ENCODE assay signal across 8 mouse cellular contexts in the genomic region with DNA sequence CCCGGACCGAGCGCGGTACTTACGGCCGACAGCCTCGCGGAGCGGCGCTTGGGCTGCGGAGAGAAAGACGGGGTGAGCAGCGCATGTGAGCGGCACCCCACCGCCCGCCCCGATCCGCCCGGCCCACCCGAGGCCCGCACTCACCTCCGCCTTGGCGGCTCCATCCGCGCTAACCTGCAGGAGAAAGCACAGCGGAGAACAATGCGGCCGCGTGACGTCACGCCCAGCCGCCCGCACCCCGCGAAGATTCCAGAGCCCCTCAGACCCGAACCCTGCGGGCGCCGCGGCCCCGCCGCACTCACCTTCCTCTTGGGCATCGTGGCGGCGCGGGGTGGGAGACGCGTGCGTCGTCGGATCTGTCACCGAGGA. TPM values are rescaled to one million over a fixed set of nuclear protein-coding genes. Genes with fewer than 3 reads are reported as not detected.
DNase-seq lines count a peak whose midpoint lies in the region; ATAC-seq and TF ChIP-seq lines count a peak whose summit lies in the region.

No protein-coding gene starts in this region.

- intact Hi-C loops in heart, postnatal 10 days (cut with DNase I), result loop anchor here (1.0 kb wide), 1 partner anchor 43 kb away; no protein-coding TSS in a partner anchor

- H3K27ac ChIP-seq in heart, embryonic 11.5 days (ENCODE audit: low read depth, low read length), result peak overlapping the region; percentile 97
- peak overlapping the region; percentile 91 for H3K27ac ChIP-seq in ES-E14 (ENCODE audit: insufficient read depth, low read depth, low read length, poor library complexity, severe bottlenecking)

- peaks cover 25% of the 10 kb centered on the region for H3K36me3 ChIP-seq in heart, embryonic 11.5 days (ENCODE audit: control insufficient read depth, insufficient read depth, low read length)
- H3K36me3 ChIP-seq in ES-E14 (ENCODE audit: control insufficient read depth, insufficient read depth, low read length, poor library complexity, severe bottlenecking), result peaks cover 34% of the 10 kb centered on the region

- under 1% methylated on average over 44 of the region's 52 CpGs for WGBS in heart, embryonic 11.5 days (ENCODE audit: insufficient replicate concordance)

- peak; percentile 56 for ATAC-seq in heart, embryonic 11.5 days (replicated peaks; ENCODE audit: insufficient number of reproducible peaks, low FRiP score, low TSS enrichment)
- ATAC-seq in hematopoietic stem cell, adult 5-6 weeks (replicated peaks in 1 of 2; ENCODE audit: insufficient read depth in 1 of 2, low FRiP score in 2 of 2, low TSS enrichment in 1 of 2, low read depth in 1 of 2, poor library complexity in 2 of 2, severe bottlenecking in 2 of 2), result peak; percentile 2 to 21; a peak in 1 of 4 replicates
- peak; percentile 29 for ATAC-seq in megakaryocyte-erythroid progenitor cell, adult 5-6 weeks (replicated peaks; ENCODE audit: low FRiP score, low TSS enrichment, poor library complexity, severe bottlenecking)

- H3K9ac ChIP-seq in heart, embryonic 11.5 days (ENCODE audit: low read depth, low read length), result peak overlapping the region; percentile 98
- peak overlapping the region; percentile 95 for H3K9ac ChIP-seq in ES-E14 (ENCODE audit: insufficient read depth, low read depth, low read length, poor library complexity, severe bottlenecking)

- in situ Hi-C loops in ES-E14 (cut with MboI; ENCODE audit: low sequenced_read_pairs in 2 of 2, unreplicated experiment in 2 of 2), result no loop called here

- H3K27me3 ChIP-seq in heart, embryonic 11.5 days (ENCODE audit: control insufficient read depth, insufficient read depth, low read length), result no peaks in the 10 kb centered on the region

- no peaks in the 10 kb centered on the region for H3K9me3 ChIP-seq in heart, embryonic 11.5 days (replicated peaks; ENCODE audit: control insufficient read depth, low read length)
- H3K9me3 ChIP-seq in ES-E14 (ENCODE audit: control insufficient read depth, insufficient read depth, low read depth, low read length), result no peaks in the 10 kb centered on the region

- peak overlapping the region; percentile 99 for H3K4me3 ChIP-seq in heart, embryonic 11.5 days (ENCODE audit: low read depth, low read length)
- peak overlapping the region; percentile 88 to 99 for H3K4me3 ChIP-seq in ES-E14 (ENCODE audit: insufficient read depth in 1 of 2, low read depth in 1 of 2, low read length in 2 of 2, poor library complexity in 1 of 2, severe bottlenecking in 1 of 2)

- H3K4me2 ChIP-seq in heart, embryonic 11.5 days, result peak overlapping the region; percentile 72

- peaks cover 10% of the 10 kb centered on the region for H3K4me1 ChIP-seq in heart, embryonic 11.5 days (ENCODE audit: control insufficient read depth, insufficient read depth, low read length)
- H3K4me1 ChIP-seq in ES-E14 (ENCODE audit: control insufficient read depth in 2 of 2, insufficient read depth in 2 of 2, low read length in 2 of 2, poor library complexity in 1 of 2), result peaks cover 2 to 4% of the 10 kb centered on the region in 2 experiments; a peak in 1 of 4 replicates

- DNase-seq in heart, postnatal 10 days, result no peak
- DNase-seq in ES-E14 (ENCODE audit: low read depth, low spot score), result no peak
- no peak for DNase-seq in spleen, postnatal 36 days (ENCODE audit: low spot score in 2 of 2)
- no peak for DNase-seq in adrenal gland, adult (ENCODE audit: inconsistent age in 2 of 2, low spot score in 1 of 2)
- no peak for DNase-seq in thymus, postnatal 36 days

TF ChIP-seq in ES-E14, 5 proteins besides CTCF, POLR2A, EP300 and RAD21:
- peak; percentile 48; the same call in 1 of the 2 replicates for TF ChIP-seq HCFC1 (IDR thresholded peaks at IDR 0.05; ENCODE audit: borderline replicate concordance, insufficient read depth, low read length)
- no peak for TF ChIP-seq CHD2 (IDR thresholded peaks at IDR 0.05; ENCODE audit: low read depth, low read length)
- no peak for TF ChIP-seq ZNF384 (IDR thresholded peaks at IDR 0.05; ENCODE audit: low read depth, low read length)
- TF ChIP-seq MAFK (IDR thresholded peaks at IDR 0.05; ENCODE audit: insufficient read depth, low read depth, low read length), result no peak

RNA-seq across cellular contexts. Expression of gene Hmgn1, which starts 0.3 kb away (rescaled TPM):
- polyA plus RNA-seq in heart, embryonic 11.5 days (2014; fragmentation: Nextera tagmentation; extraction: Ambion mirVana), result 543 and 564 TPM in 2 replicates
- 100 to 1,000 TPM in 1 of 2 experiments, 10 to 100 TPM in 1; 94.6 to 120 TPM for total RNA-seq in heart, postnatal 10 days (2021)
- total RNA-seq in ES-E14 (2012; rRNA removed), result 278 and 403 TPM in 2 replicates
- total RNA-seq in hematopoietic stem cell, adult 5-6 weeks (2017), result 351 and 391 TPM in 2 replicates
- 204 and 213 TPM in 2 replicates for total RNA-seq in megakaryocyte-erythroid progenitor cell, adult 5-6 weeks (2014; fragmentation: Nextera tagmentation)
- total RNA-seq in megakaryocyte-erythroid progenitor cell, adult 5-6 weeks (2017), result 395 and 654 TPM in 2 replicates

RNA-seq across cellular contexts. Expression of gene Wrb, which starts 17.9 kb away (rescaled TPM):
- polyA plus RNA-seq in heart, embryonic 11.5 days (2014; fragmentation: Nextera tagmentation; extraction: Ambion mirVana), result 84.1 and 96.5 TPM in 2 replicates
- 10 to 100 TPM; 12.8 to 18.2 TPM for total RNA-seq in heart, postnatal 10 days (2021)
- total RNA-seq in ES-E14 (2012; rRNA removed), result 93.7 and 126 TPM in 2 replicates
- 16.9 and 17.5 TPM in 2 replicates for total RNA-seq in hematopoietic stem cell, adult 5-6 weeks (2017)
- 14.2 and 16.5 TPM in 2 replicates for total RNA-seq in megakaryocyte-erythroid progenitor cell, adult 5-6 weeks (2014; fragmentation: Nextera tagmentation)
- 11.1 and 25.0 TPM in 2 replicates for total RNA-seq in megakaryocyte-erythroid progenitor cell, adult 5-6 weeks (2017)

RNA-seq across cellular contexts. Expression of gene Brwd1, which starts 44.9 kb away (rescaled TPM):
- 93.8 and 97.7 TPM in 2 replicates for polyA plus RNA-seq in heart, embryonic 11.5 days (2014; fragmentation: Nextera tagmentation; extraction: Ambion mirVana)
- 100 to 1,000 TPM in 1 of 2 experiments, 10 to 100 TPM in 1; 92.4 to 101 TPM for total RNA-seq in heart, postnatal 10 days (2021)
- total RNA-seq in ES-E14 (2012; rRNA removed), result 117 and 146 TPM in 2 replicates
- total RNA-seq in hematopoietic stem cell, adult 5-6 weeks (2017), result 79.4 and 83.5 TPM in 2 replicates
- total RNA-seq in megakaryocyte-erythroid progenitor cell, adult 5-6 weeks (2014; fragmentation: Nextera tagmentation), result 66.3 and 76.7 TPM in 2 replicates
- 56.5 and 66.8 TPM in 2 replicates for total RNA-seq in megakaryocyte-erythroid progenitor cell, adult 5-6 weeks (2017)
